Mouse (Mus musculus) B cell, adult 2 months (primary cell): ENCODE results near the gene Ccdc190.

Source experiments
- DNase-seq, 2 experiments: peaks; one replicate each; pipeline ENCODE4 v3.0.0; 2022

Gene Ccdc190

GRCm38 (mm10) chr1:169928454-169928971, at the start of gene Ccdc190:
Gene Ccdc190 (plus strand): TSS chr1:169928648.
- no peak for DNase-seq

GRCm38 (mm10) chr1:169879060-169879459, 49.4 kb upstream of the Ccdc190 start:
- no peak for DNase-seq

GRCm38 (mm10) chr1:169880181-169880580, 48.3 kb upstream of the Ccdc190 start:
- DNase-seq: no peak

- DNase-seq: no peak
These were observed 45.3 kb upstream of the Ccdc190 start for GRCm38 (mm10) chr1:169883081-169883565.

- DNase-seq: no peak
These were observed 39.2 kb upstream of the Ccdc190 start for GRCm38 (mm10) chr1:169889250-169889649.

GRCm38 (mm10) chr1:169893976-169894375, 34.5 kb upstream of the Ccdc190 start:
- DNase-seq: no peak

- DNase-seq: no peak
These were observed 32.8 kb upstream of the Ccdc190 start for GRCm38 (mm10) chr1:169895686-169896085.

- no peak for DNase-seq
These were observed 30.5 kb upstream of the Ccdc190 start for GRCm38 (mm10) chr1:169897916-169898315.

- DNase-seq: no peak
These were observed 29.8 kb upstream of the Ccdc190 start for GRCm38 (mm10) chr1:169898607-169899006.

- no peak for DNase-seq
These were observed 27.6 kb upstream of the Ccdc190 start for GRCm38 (mm10) chr1:169900771-169901336.

- no peak for DNase-seq
These were observed 19.3 kb upstream of the Ccdc190 start for GRCm38 (mm10) chr1:169909163-169909562.

GRCm38 (mm10) chr1:169909659-169910058, 18.8 kb upstream of the Ccdc190 start:
- DNase-seq: no peak

- DNase-seq: no peak
These were observed 17.7 kb upstream of the Ccdc190 start for GRCm38 (mm10) chr1:169910751-169911150.

- DNase-seq: no peak
These were observed 16.9 kb upstream of the Ccdc190 start for GRCm38 (mm10) chr1:169911526-169911925.

GRCm38 (mm10) chr1:169916659-169917058, 11.8 kb upstream of the Ccdc190 start:
- DNase-seq: no peak

GRCm38 (mm10) chr1:169917115-169917796, 11.2 kb upstream of the Ccdc190 start:
- DNase-seq: no peak

GRCm38 (mm10) chr1:169917998-169918397, 10.4 kb upstream of the Ccdc190 start:
- DNase-seq: peak; percentile 9 to 11

- peak; percentile 63 to 64 for DNase-seq
These were observed 9.2 kb upstream of the Ccdc190 start for GRCm38 (mm10) chr1:169919211-169919610.

- DNase-seq: peak; percentile 33 to 40
These were observed 6.7 kb upstream of the Ccdc190 start for GRCm38 (mm10) chr1:169921710-169922211.

- DNase-seq: no peak
These were observed 3.9 kb upstream of the Ccdc190 start for GRCm38 (mm10) chr1:169924567-169924966.

GRCm38 (mm10) chr1:169927753-169928369, 587 bp upstream of the Ccdc190 start:
- no peak for DNase-seq

GRCm38 (mm10) chr1:169931698-169932097, 3.2 kb downstream of the Ccdc190 start:
- no peak for DNase-seq

GRCm38 (mm10) chr1:169932122-169932746, 3.8 kb downstream of the Ccdc190 start:
- no peak for DNase-seq
